Mouse (Mus musculus) skeletal muscle tissue, adult 2 months (tissue): ENCODE measurements around the gene Tomm22.

Experiments used
- DNase-seq: peaks from one replicate; pipeline ENCODE4 v3.0.0-alpha.2; 2012; ENCODE audit warnings: low read depth, low spot score

Tomm22 gene

GRCm38 (mm10) chr15:79685141-79685641 is 14.5 kb downstream of the Tomm22 start:
- no peak for DNase-seq

- no peak for DNase-seq
These were observed 15.6 kb downstream of the Tomm22 start for GRCm38 (mm10) chr15:79686046-79686869.

DNA sequence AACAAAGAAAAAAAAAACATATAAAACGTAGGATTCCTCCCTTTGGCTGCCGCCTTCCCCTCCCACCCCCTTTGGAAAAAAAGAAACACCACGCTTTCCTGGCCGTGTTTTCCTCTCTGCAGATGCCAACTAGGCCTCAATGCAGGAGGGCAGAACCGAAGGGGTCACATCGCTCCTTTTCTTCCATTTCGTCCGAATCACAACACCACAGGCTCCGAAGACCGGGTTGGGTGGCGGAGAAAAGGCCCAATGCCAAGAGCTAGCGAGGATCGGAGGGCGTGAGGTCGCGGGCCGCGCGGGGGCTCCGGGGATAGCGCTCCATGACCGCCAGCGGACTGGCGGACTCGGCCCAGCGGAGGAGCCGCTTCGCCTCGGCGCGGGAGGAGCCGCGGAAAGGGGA is 16.5 kb downstream of the Tomm22 start:
- peak; percentile 34 for DNase-seq

GRCm38 (mm10) chr15:79687646-79688267 is 17.1 kb downstream of the Tomm22 start, which contains the start of gene Josd1:
Gene Josd1, minus strand, starts transcription at chr15:79687919.
- DNase-seq = peak; percentile 93

DNA sequence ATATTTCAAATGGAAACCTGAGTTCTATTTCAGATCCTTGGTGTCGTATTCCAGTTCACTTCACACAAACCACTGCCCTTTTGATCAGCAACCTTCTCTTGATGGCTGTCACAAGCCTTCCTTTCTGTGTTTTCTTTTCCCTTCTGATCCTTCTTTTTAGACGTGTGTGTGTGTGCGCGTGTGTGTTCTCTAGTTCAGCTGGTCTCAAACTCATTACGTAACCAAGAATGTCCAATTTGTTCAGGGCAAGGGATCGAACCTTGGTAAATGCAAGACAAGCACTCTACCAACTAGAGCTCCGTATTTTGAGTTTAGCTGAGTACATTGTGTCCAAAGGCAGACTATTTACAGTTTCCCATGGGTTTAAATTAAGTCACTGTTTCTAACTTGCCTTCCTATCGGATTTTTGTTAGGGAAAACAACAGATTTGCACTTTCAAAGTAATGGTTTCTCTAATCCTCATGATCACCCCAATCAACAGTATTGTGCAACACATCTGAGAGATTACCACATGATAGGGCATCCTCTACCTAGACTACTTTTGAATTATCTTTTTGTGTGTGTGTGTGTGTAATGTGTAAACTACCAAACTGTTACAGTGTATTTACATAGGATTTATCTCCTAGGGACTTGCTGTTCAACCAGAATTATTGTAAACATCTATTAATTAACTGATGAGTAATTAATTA is 17.8 kb downstream of the Tomm22 start:
- no peak for DNase-seq

DNA sequence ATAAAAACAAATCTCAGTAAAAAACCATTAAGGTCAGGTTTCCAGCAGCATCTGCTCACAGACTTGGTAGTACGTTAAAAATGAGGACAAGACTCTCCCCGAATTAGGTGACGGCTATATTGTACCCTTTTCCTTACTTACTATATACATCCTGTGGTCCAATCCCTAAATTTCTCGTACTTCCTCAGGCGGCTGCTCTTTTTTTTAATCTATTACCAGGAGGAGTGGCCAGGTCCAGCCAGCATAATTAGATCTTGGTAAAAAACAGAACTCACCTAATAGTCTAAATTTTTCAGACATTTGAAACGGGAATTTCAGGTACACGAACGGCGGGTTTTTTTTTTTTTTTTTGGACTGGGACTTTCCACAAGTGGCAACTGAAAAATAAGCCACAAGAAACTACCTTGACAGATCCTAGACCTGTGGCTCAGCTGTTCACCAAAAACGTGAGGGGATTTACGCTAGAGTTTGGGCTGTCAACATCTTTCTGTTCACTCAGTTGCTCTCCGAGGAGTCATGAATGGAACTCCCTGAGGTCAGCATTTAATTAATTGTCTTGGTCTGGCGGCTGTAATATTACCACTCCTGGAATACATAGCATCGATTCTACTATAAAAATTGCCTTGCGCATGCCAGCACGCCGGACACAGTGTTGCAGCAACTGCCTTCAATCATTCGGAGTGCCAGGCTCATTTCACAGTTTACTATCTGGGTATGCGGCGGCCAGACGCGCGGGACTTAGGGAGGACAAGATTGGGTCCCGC is 19.2 kb downstream of the Tomm22 start:
- no peak for DNase-seq

GRCm38 (mm10) chr15:79690426-79691022 is 19.9 kb downstream of the Tomm22 start, which contains the start of gene Gtpbp1:
Gene Gtpbp1, plus strand, starts transcription at chr15:79690845.
- peak; percentile 100 for DNase-seq

DNA sequence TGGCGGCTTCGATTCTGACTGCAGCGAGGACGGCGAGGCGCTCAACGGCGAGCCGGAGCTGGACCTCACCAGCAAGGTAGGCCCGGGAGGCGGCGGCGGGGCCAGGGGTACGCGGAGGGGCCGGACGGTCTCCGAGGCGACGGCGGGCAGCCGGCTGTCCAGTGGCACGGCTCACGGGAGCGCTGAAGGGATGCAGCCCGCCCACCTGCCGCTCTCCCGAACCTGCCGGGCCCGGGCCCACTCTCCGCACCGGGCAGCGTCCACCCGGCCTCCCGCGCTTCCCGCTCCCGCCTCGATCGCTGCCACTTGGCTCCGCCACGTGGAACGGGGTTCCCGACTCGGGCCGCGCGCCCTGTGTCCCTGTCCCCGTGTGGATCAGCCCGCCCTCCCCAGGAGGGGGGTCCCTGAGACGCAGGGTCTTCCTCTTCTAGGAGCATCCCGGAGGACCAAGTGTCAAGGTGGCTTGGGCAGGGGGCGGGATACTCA is 20.4 kb downstream of the Tomm22 start:
- DNase-seq = no peak

GRCm38 (mm10) chr15:79692334-79692733 is 21.7 kb downstream of the Tomm22 start:
- DNase-seq = no peak

DNA sequence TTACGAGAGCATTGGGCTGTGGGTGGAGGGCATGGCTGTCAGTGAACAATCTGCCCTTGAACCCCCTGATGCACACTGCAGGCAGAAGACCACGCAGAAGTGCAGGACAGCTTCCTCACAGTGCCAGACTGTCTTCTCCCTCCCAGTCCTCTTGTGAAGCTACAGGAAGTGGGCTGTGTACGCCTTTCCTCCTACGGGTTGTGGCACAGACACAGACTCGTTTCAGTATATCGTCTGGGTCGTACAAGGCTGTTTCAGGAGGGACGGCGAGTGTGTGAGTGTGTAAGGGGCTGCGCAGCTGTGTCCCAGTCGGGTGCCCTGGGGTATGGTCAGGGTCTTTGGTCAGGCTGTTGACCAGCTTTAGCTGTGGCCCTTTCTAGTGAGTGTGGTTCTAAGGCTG is 23.1 kb downstream of the Tomm22 start:
- no peak for DNase-seq

DNA sequence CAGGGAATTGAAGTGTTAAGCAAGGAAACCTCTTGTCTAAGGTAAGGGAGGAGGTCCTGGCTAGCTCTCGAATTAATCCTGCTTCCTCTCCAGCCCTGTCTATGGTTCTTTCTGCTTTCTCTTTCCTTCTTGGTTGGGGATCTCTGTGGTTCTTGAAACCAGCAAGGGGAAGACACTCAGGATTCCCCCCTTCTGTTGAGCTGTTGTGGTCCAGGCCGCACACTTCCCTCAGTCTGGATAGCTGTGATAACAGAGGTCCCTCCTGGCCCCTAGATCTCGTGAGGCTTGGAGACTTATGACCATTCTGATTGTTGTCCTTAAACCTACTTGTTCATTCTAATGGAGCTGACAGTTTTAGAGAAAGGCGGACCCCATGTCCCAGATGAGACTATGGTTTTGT is 23.9 kb downstream of the Tomm22 start:
- no peak for DNase-seq

GRCm38 (mm10) chr15:79695516-79695915 is 24.9 kb downstream of the Tomm22 start:
- no peak for DNase-seq

GRCm38 (mm10) chr15:79696508-79696907 is 25.8 kb downstream of the Tomm22 start:
- no peak for DNase-seq

DNA sequence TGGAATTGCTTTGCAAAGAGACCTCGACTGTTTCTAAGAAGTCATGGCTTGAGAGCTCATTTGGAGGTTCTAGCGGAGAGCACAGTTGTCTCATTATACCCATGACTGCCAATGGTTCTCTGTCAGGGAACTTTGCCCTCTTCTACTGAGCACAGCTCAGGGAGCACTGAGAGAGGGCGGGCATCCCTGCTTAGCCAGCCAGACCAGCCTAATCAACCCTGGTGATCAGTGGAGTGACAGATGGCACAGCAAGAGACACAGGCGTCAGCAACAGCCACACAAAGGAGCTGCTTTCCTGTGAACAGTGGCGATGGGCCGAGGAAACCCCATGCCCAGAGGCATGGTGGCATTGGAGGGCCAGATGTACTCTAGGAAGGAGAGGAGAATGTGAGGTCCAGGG is 26.4 kb downstream of the Tomm22 start:
- DNase-seq = no peak

DNA sequence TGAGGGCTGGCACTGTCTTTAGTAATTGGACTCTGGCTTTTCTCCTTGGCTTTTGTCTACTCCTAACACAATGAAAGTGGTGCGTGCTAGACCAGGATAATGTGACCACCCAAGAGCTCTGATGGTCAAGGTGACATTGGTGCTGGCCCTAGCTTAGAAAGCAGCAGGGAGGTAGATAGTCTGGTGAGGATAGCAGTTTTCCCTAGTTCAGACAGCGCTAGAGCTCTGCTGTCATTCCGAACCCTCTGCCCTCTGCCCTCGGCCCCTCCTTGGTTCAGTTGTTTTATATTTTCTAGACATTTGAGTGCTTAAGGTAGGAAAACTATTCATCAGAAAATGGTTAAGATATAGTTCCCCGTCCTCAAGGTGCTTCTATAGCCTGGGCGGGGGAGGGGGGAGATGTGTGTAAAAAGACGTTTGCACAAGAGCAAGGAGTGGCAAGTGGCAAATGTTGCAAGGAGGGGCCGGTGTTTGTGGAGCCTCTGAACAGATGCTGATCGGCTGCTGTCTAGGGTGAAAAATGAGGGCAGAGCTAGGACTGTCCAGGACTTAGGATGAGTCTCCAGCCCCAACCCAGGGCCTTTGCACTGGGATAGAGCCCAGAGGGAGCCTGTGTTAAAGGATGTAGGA is 27.0 kb downstream of the Tomm22 start:
- no peak for DNase-seq

DNA sequence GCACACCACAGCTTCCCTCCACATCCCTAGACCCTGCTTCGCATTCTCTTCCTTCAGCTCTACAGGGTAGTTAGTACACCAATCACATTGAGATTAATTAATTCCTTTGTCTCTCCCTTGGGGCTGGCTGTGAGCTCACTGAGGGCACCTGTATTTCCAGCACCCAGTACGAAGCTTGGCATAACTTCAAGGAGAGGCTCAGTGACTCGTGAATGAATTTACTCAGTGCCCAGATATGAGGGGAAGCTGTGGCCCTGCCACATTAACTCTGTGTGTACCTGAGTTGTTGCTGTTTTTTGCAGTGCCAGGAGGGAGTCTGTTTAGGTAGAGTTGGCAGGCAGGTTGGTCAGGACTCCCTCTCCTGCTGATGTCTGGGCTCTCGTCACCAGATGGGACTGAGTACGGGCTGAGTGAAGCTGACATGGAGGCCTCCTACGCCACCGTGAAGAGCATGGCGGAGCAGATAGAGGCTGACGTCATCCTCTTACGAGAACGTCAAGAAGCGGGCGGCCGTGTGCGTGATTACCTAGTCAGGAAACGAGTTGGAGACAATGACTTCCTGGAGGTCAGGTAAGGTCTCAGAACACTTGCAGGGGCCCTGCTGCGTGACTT is 36.0 kb downstream of the Tomm22 start:
- no peak for DNase-seq

GRCm38 (mm10) chr15:79708229-79708822 is 37.7 kb downstream of the Tomm22 start:
- DNase-seq = no peak

DNA sequence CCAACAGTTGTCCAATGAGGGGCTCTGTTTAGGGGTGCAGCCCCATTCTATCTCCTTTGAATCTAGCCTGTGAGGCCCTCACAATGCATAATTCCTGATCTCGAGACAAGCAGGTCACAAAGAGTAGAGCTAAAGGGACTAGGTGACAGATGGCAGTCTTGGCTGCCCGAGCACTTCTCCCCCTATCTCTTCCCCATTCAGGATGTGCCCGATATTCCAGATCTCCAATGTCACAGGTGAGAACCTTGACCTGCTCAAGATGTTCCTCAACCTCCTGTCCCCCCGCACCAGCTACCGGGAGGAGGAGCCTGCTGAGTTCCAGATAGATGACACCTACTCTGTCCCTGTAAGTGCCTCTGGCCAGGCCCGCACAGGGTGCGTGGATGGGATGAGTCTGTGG is 45.0 kb downstream of the Tomm22 start:
- DNase-seq = no peak

DNA sequence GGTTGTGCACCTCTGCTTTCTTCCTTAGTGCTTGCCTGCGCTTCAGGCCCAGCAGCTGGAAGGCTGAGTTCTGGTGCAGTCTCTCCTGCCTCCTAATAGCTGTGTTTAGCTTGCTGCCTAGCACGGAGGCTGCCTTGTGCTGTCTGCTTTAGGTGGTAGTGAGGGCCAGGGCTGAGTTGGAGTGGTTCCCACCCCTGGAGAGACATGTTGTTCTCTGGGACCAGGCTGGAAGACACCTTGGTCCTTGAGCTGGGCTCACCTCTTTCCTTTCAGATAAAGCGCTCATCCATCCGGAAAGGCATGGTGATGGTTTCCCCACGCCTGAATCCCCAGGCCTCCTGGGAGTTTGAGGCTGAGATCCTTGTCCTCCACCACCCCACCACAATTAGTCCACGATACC is 46.0 kb downstream of the Tomm22 start:
- DNase-seq = no peak

DNA sequence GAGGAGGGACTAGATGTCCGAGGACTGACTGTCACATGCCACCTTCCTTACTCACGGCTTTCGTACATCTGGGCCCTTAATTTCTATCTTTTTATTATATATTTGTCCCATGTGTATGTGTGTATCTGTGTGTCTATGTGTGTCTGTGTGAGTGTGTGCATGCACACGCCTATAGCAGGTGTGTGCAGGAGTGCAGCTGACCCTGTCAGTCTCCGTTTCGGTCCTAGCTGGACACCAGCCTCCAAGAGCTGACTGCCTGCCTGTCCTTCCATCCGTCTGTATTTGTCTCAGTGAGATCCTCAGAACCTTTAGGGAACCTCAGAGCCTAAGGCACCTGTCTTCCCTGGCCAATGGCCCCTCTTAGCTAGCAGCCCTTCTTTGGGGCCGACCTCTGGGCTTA is 49.6 kb downstream of the Tomm22 start:
- DNase-seq = no peak
